In genomic region chrX:14294890-14295289, GRCm38 (mm10) we compare ENCODE assay signal across 15 mouse cellular contexts.
"Had no signal": no experiment of that assay in that cellular context is flagged by ENCODE, and none has a peak within 500 bp of the region (broad histone marks: within the 10 kb centered on the region; RNA-seq: fewer than 3 reads in every experiment).

No protein-coding gene starts in this region.

- H3K4me3 ChIP-seq: neural tube, embryonic 15.5 days; stomach, embryonic 15.5 days had no signal

- H3K27ac ChIP-seq: neural tube, embryonic 15.5 days; stomach, embryonic 15.5 days; stomach, postnatal 0 days had no signal

- DNase-seq: retina, postnatal 1 day; right cerebral cortex, adult 18-20 months; right cerebral cortex, postnatal 14 days; right cerebral cortex, postnatal 25 days; right cerebral cortex, postnatal 4 days; spleen, adult 18-20 months; thymus, adult 18-20 months; thymus, adult 2 months; thymus, postnatal 14 days; thymus, postnatal 25 days; thymus, postnatal 36 days; thymus, postnatal 4 days had no signal
